Mouse (Mus musculus) layer of hippocampus, adult 6 months (tissue): ENCODE results near the gene Ern2. TPM values are rescaled to one million over a fixed set of nuclear protein-coding genes. Genes with fewer than 3 reads are reported as not detected.

ENCODE experiments used
- long read RNA-seq, 2 experiments: library from polyadenylated mRNA; unstranded; transcript quantifications; one replicate each; pipeline ENCODE4 v2.0.0; 2019 to 2020
- polyA plus RNA-seq: library from polyadenylated mRNA; unstranded; fragments of <200 nt; fragmentation: Nextera tagmentation; gene quantifications from 2 replicates; pipeline ENCODE4 v1.2.3, GENCODE M21; 2021

The Ern2 gene
- polyA plus RNA-seq: 0.06 TPM in 1 of 2 replicates, not detected in the other
- long read RNA-seq, experiment 1: 0 reads
- long read RNA-seq, experiment 2, partial matches to known transcripts: 0 of 5 reads
- long read RNA-seq, experiment 2, other reads (novel, unspliced or antisense): 3 of 5 reads

GRCm38 (mm10) chr7:122186043-122186442 is at the start of gene Ern2:
Ern2 (minus strand) TSS chr7:122186207.

DNA sequence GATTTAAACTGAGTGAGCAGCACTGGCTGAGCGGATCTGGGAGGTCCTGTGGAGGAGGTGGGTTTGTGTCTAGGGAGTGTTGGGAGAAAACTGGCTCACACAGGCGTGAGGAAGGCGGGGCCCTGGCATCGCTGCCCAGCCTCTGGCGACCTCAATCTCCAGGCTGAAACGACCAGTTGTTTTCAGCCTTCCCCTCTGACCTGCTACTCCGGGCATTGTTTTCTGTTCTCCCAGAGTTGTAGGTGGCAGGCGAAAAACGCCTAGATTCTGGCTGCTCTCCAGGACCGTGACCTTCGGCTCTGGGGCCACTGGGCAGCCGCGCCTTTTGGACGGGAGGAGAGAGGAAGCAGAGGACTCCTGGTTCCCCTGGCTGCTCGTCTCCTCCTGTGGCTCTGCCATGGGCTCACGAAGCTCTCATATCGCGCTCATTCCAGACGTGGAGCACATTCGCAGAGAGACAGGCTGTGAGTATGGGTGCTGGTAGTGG is 33.4 kb upstream of the Ern2 start, which contains the start of gene Chp2:
Chp2 (plus strand) TSS at position 182 of the 487 bp plus-strand sequence.

DNA sequence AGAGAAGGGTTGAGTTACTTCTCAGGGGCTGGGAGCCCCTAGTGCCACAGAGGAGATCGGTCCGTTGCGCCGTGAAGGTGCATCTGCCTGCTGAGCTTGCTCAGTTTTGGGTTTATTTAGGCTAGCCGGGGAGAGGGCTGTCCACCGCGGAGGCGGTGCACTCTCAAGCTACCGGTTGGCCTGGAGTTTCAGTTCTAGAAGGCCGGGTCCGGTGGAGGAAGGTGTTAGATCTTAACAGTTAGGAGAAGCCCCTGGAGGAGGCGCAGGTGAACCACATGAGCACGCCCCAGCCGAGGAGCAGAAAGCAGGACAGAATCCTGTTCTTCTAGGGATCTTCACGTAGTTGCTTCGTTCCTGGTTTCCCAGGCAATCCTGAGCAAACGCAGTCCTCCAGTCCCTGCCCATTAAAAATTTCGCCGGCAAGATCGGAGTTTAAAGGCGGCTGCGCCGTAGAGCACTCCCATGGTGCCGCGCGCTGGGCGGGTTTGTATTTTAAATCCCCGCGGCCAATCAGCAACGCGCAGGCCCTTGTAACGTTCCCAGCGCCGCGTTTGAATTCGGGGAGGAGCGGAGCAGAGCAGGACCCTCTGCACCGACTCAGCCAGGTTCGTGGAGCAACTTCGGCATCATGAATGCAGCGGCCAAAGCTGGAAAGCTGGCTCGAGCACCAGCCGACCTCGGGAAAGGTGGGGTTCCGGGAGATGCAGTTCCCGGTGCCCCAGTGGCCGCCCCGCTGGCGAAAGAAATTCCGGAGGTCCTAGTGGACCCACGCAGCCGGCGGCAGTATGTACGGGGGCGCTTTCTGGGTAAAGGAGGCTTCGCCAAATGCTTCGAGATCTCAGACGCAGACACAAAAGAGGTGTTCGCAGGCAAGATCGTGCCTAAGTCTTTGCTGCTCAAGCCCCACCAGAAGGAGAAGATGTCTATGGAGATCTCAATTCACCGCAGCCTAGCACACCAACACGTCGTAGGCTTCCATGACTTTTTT is 26.8 kb downstream of the Ern2 start, which contains the start of gene Plk1:
Plk1 (plus strand) TSS at position 525 of the 988 bp plus-strand sequence.

GRCm38 (mm10) chr7:122132497-122133337 is 53.3 kb downstream of the Ern2 start, which contains the start of the genes Palb2 and Dctn5:
Palb2 (minus strand) TSS chr7:122132985.
Dctn5 (plus strand) TSS chr7:122133041.

Other genes starting within 250 kb of the Ern2 start
- gene Cog7, start 204.5 kb downstream of the Ern2 start, polyA plus RNA-seq: 34.2 and 36.4 TPM in 2 replicates
- 16.3 and 19.1 TPM in 2 replicates for gene Gga2, start 165.0 kb downstream of the Ern2 start, polyA plus RNA-seq
- gene Ubfd1, start 119.0 kb downstream of the Ern2 start, polyA plus RNA-seq: 22.2 and 23.9 TPM in 2 replicates
- 6.9 and 7.5 TPM in 2 replicates for gene Ears2, start 118.9 kb downstream of the Ern2 start, polyA plus RNA-seq
- gene Ndufab1, start 84.3 kb downstream of the Ern2 start, polyA plus RNA-seq: 1,091 and 1,093 TPM in 2 replicates
- gene Palb2, start 53.2 kb downstream of the Ern2 start, polyA plus RNA-seq: 0.40 and 0.46 TPM in 2 replicates
- 134 and 181 TPM in 2 replicates for gene Dctn5, start 53.2 kb downstream of the Ern2 start, polyA plus RNA-seq
- 0.16 and 0.38 TPM in 2 replicates for gene Plk1, start 26.8 kb downstream of the Ern2 start, polyA plus RNA-seq
- gene Chp2, start 33.3 kb upstream of the Ern2 start, polyA plus RNA-seq: 0.36 and 0.38 TPM in 2 replicates
- gene Prkcb, start 102.5 kb upstream of the Ern2 start, polyA plus RNA-seq: 143 and 148 TPM in 2 replicates